Mouse (Mus musculus) ES-Bruce4 (cell line): ENCODE results near the gene Slfn14.

ENCODE experiments used
- CTCF ChIP-seq: IDR thresholded peaks from one replicate; pipeline ENCODE4 v1.8.1; 2011; ENCODE audit warnings: low read depth, low read length
- POLR2A ChIP-seq: IDR thresholded peaks from one replicate; pipeline ENCODE4 v1.8.1; 2011; ENCODE audit warnings: low read length; ENCODE audit not compliant: insufficient read depth

- no peak for TF ChIP-seq CTCF
- TF ChIP-seq POLR2A = no peak
Measured at GRCm38 (mm10) chr11:83297816-83298215, 11.3 kb upstream of the Slfn14 start.
